Mouse (Mus musculus) cerebellum, adult 11-12 months (tissue): Measurements from ENCODE around the gene Gucy2f.
"Not testable (repeated sequence)": the region's sequence is repeated elsewhere in the genome, so short reads cannot be mapped to it uniquely, and the experiment has no call there.

Experiments
- DNase-seq: peaks from one replicate; pipeline ENCODE4 v3.0.0; 2022

Gucy2f gene

GRCm38 (mm10) chrX:142196831-142197230 is at the start of gene Gucy2f:
Gene Gucy2f, minus strand, starts transcription at chrX:142196931.
- DNase-seq: no peak

DNA sequence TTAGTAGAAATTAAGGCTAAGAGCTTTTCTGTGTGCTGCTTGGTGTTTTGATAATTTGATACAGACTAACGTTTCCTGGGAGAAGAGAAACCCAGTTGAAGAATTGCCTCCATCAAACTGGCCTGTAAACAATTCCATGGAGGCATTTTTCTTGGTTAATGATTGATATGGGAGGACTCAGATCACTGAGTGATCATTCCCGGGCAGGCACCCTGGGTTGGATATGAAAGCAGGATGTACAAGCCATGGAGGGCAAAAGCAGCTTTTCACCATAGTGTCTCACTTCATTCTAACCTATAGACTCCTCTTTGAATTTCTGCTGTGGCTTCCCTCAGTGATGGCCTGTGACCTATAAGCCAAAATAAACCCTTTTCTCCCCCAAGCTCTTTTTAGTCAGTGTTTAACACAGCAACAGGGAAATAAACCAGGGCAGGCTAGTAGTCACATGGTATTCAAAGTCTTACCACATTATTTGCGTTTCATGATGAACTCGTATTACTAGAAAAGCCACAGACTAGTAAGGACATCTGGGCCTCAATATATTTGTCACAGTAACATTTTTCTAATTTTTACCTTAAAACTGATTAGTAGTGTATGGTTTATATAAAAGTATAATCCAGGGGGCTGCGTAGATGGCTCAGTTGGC is 49.1 kb upstream of the Gucy2f start:
- no peak for DNase-seq

DNA sequence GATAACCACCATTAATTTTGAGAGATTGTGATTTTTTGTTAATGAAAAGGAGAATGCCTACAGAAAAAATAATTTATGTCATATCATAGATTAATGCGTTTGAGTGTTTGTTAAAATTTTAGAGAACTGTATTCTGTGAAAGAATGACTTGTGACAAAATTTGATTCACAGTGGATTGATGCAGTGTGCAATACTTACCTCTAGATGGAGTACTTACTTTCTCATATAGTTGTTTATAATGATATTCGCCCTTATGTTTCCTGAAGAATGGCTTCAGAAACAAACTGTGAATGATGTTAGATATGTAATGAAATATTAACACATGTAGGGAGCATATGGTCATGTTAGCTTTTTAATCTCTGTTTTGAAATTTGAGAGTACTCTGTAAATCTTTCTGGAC is 40.4 kb upstream of the Gucy2f start:
- no peak for DNase-seq

- DNase-seq: not testable (repeated sequence)
Observed at GRCm38 (mm10) chrX:142236146-142236545, 39.4 kb upstream of the Gucy2f start.

- DNase-seq: no peak
Observed at GRCm38 (mm10) chrX:142228769-142229158, 32.0 kb upstream of the Gucy2f start.

DNA sequence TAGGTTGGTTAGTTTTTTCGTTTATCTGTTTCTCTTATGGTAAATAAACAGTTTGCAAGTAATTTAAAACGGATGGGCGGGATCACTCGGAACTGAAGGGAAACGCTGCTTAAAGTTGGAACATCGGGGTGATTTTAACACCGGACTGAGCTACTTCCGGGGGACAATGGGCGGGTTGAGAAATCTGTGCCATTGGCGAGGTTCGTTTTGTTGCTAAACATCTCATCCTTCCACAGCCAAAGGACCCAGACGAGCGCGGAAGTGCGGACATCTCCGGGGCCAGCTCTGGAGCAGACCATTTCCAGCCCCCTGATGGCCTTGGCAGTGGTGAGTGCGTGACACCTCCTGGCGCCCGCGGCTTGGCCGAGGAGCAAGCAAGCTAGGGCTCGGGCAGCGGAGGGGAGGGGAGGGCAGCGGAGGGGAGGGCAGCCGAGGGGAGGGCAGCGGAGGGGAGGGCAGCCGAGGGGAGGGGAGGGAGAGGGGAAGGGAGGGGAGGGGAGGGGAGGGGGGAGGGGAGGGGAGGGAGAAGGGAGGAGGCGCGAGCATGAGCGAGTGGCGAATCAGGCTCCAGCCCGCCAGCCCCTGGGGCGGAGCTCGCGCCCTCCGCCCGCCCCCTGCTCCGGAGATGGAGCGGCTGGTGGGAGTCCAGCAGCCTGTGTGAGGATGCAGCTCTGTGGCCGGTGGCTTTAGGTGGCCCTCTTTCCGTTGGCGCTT is 31.5 kb upstream of the Gucy2f start:
- DNase-seq: peak; percentile 84

DNA sequence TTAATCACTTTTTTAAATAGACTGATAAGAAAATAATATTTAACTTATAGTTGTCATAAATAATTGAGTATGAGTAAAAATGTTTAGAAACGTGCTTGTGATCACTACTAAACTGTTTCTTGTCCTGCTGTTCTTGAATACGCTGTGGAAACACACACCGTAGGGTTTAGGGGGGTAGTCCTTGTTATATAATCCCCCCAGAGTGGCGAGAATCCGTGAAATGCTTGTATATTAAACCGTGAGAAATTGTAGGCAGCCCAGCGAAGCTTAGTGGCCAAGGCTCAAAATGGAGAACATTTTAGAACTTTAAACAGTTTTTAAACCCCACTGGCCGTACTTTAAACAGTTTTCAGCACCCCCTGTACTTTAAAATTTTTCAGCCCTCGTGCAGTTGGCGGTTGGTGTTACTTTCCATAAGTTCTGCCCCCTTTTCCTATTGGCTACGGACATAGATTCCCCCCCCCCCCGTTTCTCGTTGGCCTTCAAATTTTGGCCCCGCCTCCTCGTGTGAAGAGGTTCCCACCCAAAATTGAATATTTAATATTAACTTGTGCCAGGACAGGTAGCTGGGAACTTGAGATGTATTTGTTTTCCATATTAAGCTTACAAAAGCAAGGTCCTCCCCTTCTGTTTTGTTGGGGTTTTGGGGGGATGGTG is 30.8 kb upstream of the Gucy2f start:
- DNase-seq: peak; percentile 14

- DNase-seq: no peak
Observed at GRCm38 (mm10) chrX:142226542-142226941, 29.8 kb upstream of the Gucy2f start, which contains the start of gene Nxt2. Gene Nxt2, plus strand, starts transcription at chrX:142226770.

- peak; percentile 10 for DNase-seq
Observed at GRCm38 (mm10) chrX:142200295-142200694, 3.6 kb upstream of the Gucy2f start.

- no peak for DNase-seq
Observed at GRCm38 (mm10) chrX:142195551-142195950, 1.2 kb downstream of the Gucy2f start.

GRCm38 (mm10) chrX:142194420-142194819 is 2.3 kb downstream of the Gucy2f start:
- DNase-seq: peak; percentile 3

GRCm38 (mm10) chrX:142190355-142190754 is 6.4 kb downstream of the Gucy2f start:
- DNase-seq: no peak

GRCm38 (mm10) chrX:142189023-142189703 is 7.6 kb downstream of the Gucy2f start:
- DNase-seq: peak; percentile 18

DNA sequence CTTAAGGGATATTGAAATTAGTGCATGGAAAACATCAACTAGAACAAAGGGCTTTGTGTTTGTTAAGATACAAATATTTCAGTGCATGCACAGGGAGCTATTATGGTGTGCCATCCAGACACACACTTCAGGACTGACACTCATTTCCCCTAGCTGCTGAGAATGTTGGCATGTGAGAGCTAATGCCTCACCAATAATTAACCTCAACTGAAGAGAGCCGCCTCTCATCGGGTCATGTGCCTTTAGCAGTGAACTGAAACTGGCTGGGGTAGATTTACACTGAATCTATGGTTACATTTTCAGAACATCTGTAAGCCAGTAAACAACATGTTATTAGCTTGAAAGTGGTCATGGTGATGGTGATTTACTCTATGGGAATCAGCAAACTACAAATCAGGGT is 14.7 kb downstream of the Gucy2f start:
- DNase-seq: no peak

DNA sequence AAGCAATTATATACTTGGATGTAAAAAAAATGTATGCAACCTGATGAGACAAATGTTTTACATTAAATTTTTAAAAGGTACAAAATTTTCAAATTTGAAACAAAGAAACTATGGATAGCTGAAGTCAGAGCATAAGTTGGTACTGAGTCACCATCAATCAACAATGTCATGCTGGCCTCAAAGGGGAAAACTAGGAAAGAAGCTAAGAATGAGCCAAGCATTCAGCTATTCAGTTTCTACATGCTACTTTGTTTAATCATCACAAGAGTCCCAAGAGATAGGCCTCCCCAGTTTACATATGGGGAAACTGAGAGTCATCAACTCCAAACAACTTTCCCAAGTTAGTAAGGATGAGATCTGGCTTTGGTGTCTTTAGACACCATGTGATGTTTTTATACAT is 19.8 kb downstream of the Gucy2f start:
- DNase-seq: no peak

DNA sequence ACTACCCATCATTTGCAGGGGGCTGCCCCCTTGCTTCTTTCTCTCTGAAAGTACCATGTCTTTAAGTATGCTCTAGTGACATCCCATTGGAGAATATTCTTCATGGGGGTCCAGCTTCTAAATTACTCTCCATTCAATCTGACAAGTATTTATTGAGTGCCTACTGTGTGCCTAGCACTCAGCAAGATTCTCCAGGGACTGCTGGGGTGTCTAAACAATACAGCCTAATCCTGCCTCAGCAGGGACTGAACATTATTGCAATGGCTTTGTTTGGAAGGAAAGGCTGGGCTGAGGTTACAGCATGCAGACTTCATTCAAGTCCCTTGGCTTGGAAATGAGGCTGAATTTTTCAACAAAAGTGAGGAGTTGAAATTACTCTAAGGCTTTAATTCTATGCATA is 81.0 kb downstream of the Gucy2f start:
- no peak for DNase-seq

DNA sequence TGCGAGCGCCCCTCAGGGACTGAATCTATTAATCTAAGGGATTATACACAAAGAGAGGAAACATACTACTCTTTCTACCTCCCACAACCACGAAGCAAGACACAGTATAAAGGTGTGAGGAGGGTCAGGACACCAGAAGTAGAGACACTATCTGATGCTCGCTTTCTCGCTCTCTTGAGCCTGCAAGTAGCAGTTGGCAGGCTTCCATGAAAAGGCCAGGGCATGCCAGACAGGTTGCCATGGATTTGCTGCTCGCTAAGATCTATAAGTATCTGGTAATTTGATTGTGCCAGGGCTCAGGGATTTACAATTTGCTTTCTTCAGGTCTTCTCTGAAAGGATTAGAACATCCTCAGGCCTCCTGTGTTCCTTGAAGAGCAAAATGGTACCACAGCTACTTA is 85.5 kb downstream of the Gucy2f start:
- no peak for DNase-seq

DNA sequence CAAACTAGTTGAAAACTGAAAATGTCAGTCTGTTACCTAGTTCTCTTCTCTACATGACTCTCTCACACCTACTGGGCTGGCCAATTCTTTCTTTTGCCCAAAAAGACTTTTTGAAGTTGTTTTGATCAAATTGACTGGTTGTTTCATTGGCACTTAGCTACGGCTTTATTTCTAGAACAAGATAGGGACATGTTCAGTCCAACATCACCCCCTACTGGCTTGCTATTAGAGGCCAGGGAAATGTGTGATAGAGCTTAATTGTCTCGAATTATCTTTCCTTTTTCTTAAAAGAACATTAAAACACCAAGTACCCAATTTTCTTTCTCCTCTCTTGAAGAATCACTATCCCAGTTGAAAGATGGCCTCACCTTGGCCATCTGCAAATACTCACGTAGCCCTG is 99.8 kb downstream of the Gucy2f start:
- no peak for DNase-seq

- no peak for DNase-seq
Observed at GRCm38 (mm10) chrX:142095579-142095978, 101.2 kb downstream of the Gucy2f start.

DNA sequence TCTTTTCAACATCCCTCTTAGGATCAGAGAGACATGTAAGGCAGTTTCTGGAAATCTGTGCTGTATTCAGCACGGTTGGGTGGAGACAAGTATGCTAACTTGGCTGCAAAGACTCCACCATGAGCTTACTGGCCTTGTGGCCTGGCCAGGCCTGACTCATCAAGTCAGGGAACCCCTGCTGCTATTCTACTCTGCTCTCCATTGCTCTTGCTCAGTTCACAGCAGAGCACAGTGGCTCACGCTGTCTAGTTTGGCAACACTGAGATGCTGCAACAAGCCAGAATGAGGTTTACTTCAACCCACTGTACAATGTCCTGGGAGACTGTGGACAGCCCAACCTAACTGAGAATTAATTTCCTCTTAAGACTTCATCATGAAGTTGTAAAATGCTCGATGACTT is 134.1 kb downstream of the Gucy2f start:
- DNase-seq: peak; percentile 1
